Mouse (Mus musculus) frontal cortex, postnatal 25 days (tissue): ENCODE data around the gene Grin1.

ENCODE experiments used
- DNase-seq, 2 experiments: peaks; one replicate each; pipeline ENCODE4 v3.0.0; 2022; ENCODE audit warnings: low spot score in 2 of 2

The Grin1 gene

DNA sequence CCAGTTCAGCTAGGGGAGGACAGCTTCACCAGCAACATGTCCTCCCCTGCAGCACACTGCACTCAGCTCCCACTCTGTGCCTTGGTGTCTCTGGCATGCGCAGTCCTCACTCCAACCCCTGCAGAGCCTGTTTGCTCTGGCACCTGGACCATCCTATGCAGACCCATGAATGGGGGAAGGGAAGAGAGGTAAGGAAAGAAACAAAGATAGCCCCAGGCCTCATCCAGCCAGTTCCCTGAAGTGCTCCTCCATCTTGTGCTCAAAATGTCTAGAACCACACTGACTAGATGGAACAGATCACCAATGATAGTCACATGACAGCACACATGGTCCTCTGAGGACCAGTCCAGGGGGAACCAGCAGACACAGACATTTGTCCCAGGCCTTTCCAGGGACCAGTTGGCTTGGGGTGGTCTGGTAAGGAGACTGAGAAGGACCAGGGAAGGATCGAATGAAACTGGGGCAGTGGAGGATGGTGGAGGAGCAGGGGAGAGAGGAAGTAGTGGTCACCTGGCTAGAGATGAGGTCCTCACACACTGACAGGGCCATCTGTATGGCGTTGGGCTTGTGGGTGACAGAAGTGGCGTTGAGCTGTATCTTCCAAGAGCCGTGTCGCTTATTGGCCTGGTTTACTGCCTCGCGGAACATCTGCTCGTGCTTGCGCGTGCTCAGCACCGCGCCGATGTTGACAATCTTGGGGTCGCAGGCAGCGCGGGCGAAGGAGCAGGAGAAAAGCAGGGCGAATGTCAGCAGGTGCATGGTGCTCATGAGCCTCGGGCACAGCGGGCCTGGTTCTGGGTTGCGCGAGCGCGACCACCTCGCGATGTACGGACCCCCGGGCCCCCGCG, 644 bp downstream of the Grin1 start:
- peak in 1 of 2 experiments; percentile 51 for DNase-seq

DNA sequence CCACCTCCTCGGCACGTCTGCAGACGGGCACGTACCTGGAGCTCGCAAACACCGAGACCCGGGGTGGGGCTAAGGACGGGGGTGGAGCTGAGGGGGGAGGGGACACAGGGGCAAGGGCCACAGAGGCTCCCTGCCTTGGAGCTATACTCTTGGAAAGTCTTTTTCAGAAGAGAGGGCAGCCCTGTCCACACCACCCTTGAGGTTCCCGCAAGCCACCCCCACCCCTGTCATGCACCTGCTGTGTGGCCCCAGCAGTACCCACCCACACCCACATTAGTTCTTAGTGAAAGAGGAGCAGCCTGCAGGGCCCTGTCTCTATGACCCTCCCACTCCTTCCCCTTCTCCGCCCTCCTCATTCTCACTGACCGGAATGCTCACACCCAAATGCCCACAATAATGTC, 7.5 kb downstream of the Grin1 start:
- no peak for DNase-seq

GRCm38 (mm10) chr2:25310969-25311368, 8.0 kb downstream of the Grin1 start:
- no peak for DNase-seq

DNA sequence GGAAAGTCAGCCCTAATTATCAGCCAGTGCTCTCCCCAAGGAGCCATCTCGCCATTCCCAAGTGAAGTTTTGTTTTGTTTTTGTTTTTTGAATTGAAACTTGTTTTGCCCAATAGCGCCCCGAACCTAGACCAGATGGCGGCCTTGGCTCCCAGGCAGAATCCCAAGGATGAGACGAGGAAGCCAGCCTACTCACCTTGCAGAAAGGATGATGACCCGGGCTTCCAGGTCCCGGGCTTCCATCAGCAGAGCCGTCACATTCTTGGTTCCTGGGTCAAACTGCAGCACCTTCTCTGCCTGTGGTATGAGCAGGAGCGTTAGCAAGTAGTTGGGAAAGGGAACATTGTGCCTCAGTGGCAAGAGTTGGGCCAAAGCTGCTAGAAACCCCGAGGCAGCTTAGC, 8.8 kb downstream of the Grin1 start:
- no peak for DNase-seq

GRCm38 (mm10) chr2:25305587-25306359, 13.2 kb downstream of the Grin1 start:
- no peak for DNase-seq

DNA sequence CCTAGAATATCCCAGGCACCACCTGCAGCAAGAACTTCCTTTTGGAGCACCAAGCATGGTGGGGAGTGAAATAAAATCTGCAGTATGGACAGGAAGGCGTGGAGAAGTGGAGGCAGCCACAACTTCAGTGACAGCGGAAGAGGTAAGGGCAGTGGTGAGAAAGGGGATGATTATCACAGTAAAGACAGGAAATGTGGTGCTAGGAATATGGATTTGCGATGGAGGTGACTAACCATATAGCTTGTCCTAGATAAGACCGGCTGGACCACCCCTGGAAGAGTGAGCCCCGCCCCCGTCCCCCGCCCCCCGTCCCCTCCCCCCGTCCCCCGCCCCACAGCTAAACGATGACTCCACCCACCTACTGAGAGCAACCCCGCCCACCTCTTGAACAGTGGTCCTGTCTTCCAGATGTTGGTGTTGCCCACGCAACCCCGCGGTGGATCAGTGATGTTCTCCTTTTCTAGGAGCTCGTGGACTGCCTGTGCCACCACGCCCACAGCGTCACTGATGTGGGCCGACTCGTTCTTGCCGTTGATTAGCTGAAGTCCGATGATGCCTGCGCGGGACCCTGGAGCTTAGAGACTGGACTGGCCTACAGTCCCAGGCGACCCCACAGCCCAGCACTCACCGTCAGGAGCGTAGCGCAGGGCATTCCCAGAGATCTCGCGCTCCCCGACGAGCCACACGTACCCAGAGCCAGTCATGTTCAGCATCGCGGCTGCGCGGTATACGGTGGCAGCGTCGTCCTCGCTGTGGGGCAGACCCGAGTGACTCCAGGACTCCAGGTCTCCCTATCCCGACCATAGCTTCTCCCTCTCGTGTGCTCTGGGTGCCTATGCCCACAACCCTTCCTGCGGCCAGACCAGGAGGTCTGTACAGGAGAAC, 14.1 kb downstream of the Grin1 start:
- no peak for DNase-seq

DNA sequence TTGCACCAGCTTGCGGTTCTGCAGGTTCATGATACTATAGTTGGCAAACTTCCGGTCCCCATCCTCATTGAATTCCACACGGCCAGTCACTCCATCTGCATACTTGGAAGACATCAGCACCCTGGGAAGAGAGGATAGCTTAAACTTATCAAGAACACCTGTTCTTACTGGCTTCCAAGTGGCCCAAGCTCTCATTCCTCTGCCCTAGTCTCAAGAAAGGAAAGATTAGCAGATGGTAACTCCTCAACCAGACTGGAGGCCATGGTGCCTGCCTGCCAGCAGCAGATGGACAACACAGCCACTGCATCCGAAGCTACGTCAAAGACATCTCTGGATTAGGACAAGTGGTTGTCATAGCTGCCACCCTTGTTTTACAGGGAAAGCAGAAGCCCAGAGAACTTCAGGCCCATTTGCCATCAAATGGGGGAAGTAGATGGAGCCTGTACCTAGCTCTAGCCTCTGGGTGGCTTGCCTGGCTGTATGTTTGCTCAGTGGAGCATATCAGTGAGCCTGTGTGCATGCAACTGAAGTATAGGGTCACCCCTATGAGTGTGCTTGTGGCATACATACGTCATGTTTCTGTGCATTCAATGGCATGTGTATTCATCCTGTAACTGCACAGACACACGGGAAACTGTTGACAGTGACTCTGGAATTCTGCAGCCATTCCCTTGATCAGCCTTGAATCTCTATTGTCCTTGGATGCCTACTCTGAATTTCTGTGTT, 14.9 kb downstream of the Grin1 start:
- DNase-seq = no peak

- DNase-seq = no peak
Observed at GRCm38 (mm10) chr2:25303452-25303851, 15.5 kb downstream of the Grin1 start.

- no peak for DNase-seq
Observed at GRCm38 (mm10) chr2:25298046-25298445, 20.9 kb downstream of the Grin1 start.

- DNase-seq = no peak
Observed at GRCm38 (mm10) chr2:25297093-25297492, 21.9 kb downstream of the Grin1 start.

GRCm38 (mm10) chr2:25293706-25294105, 25.3 kb downstream of the Grin1 start:
- no peak for DNase-seq

DNA sequence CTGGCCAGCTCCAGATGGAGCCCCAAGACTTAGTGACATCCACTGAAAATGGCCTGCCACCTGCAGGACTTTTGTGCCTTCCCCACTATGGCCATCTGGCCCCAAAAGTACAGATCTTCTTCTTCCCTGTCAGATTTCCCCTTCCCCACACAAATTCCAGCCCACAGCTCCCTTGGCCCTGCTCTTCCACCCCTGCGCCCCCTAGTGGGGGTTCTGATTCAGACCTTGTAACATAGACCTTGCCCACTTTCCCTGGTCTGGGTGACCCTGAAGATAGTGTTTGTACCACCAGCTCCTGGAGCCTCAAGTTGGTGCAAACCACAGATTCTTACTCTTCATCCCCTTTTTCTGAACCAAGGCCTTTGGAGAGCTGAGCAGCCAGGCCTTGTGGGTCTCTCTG, 26.1 kb downstream of the Grin1 start:
- no peak for DNase-seq

- DNase-seq = no peak
Observed at GRCm38 (mm10) chr2:25292054-25292544, 26.9 kb downstream of the Grin1 start.

- DNase-seq = no peak
Observed at GRCm38 (mm10) chr2:25291184-25292053, 27.6 kb downstream of the Grin1 start.

DNA sequence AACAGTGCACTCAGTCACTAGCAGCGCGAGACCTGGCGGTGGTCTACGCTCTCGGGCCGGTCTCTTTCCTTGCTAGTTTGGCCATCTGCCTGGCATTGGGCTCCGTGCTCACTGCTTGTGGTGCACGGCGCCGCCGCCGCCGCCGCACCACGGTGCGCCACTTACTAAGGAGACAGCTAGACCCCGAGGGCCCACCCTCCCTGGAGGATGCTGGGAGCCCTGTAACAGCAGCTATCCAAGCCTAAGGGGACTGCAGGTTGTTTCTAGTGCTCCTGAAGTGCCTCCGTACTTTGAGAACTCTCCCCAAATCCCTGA, 28.2 kb downstream of the Grin1 start:
- no peak for DNase-seq

DNA sequence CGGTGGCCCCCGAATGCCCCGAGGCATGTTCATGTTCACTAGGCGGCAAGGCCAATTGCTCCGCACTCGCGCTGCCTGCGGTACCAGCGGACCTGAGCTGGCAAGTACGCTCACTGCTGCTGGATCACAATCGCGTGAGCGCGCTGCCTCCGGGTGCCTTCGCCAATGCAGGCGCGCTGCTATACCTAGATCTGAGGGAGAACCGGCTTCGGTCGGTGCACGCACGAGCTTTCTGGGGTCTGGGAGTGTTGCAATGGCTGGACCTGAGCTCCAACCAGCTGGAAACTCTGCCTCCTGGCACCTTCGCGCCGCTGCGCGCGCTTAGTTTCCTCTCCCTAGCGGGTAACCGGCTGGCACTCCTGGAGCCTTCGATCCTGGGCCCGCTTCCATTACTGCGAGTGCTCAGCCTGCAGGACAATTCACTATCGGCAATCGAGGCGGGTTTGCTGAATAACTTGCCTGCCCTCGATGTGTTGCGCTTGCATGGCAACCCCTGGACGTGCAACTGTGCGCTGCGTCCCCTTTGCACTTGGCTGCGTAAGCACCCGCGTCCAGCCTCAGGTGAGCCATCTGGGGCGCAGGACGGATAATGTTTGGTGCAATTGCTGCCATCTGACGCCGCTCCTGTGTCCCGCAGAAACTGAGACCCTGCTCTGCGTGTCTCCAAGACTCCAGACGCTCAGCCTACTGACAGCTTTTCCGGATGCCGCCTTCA, 28.7 kb downstream of the Grin1 start:
- DNase-seq = no peak

GRCm38 (mm10) chr2:25289651-25290050, 29.3 kb downstream of the Grin1 start, which contains the start of gene Lrrc26:
Gene Lrrc26 (plus strand): TSS chr2:25289915.
- no peak for DNase-seq

- no peak for DNase-seq
Observed at GRCm38 (mm10) chr2:25288734-25289345, 30.1 kb downstream of the Grin1 start.
